Mouse (Mus musculus): Measurements from ENCODE around the gene Jkamp. TPM values are rescaled to one million over a fixed set of nuclear protein-coding genes. Genes with fewer than 3 reads are reported as not detected.
"Not testable (repeated sequence)": the region's sequence is repeated elsewhere in the genome, so short reads cannot be mapped to it uniquely, and the experiment has no call there.

Jkamp gene
- polyA plus RNA-seq (2014; fragmentation: Nextera tagmentation; extraction: Ambion mirVana), result 67.3 and 98.7 TPM in 2 replicates

GRCm38 (mm10) chr12:72085329-72086165 is at the start of gene Jkamp, which contains the start of gene L3hypdh:
Jkamp (plus strand) TSS chr12:72085589.
L3hypdh (minus strand) TSS chr12:72085439.
- Histone ChIP-seq H3K4me1 (ENCODE audit: control insufficient read depth, insufficient read depth, low read length) (peaks cover 14% of the 10 kb centered on the region; the same call in 1 of the 2 replicates), H3K9ac (ENCODE audit: low read depth, low read length) (peak within 1 kb of the TSS; percentile 82), H3K27me3 (ENCODE audit: control insufficient read depth, insufficient read depth, low read length) (no peaks in the 10 kb centered on the region), H3K4me3 (ENCODE audit: low read length) (peak within 1 kb of the TSS; percentile 81), H3K36me3 (ENCODE audit: control insufficient read depth, insufficient read depth, low read length) (peaks cover 6% of the 10 kb centered on the region; the same call in 1 of the 2 replicates), H3K4me2 (replicated peaks; ENCODE audit: low read depth, low read length) (peak within 1 kb of the TSS; percentile 79), H3K27ac (ENCODE audit: low read depth, low read length) (peak within 1 kb of the TSS; percentile 97), H3K9me3 (ENCODE audit: control insufficient read depth, low read length) (no peaks in the 10 kb centered on the region)
- 1% methylated on average over 58 of the region's 60 CpGs for WGBS
- peak; percentile 98 for ATAC-seq (ENCODE audit: low FRiP score, low TSS enrichment)

- Histone ChIP-seq H3K4me2 (replicated peaks; ENCODE audit: low read depth, low read length) (no peak overlapping the region), H3K4me3 (ENCODE audit: low read length) (no peak overlapping the region), H3K27ac (ENCODE audit: low read depth, low read length) (no peak overlapping the region), H3K36me3 (ENCODE audit: control insufficient read depth, insufficient read depth, low read length) (no peaks in the 10 kb centered on the region), H3K27me3 (ENCODE audit: control insufficient read depth, insufficient read depth, low read length) (no peaks in the 10 kb centered on the region), H3K9me3 (ENCODE audit: control insufficient read depth, low read length) (no peaks in the 10 kb centered on the region), H3K4me1 (ENCODE audit: control insufficient read depth, insufficient read depth, low read length) (no peaks in the 10 kb centered on the region), H3K9ac (ENCODE audit: low read depth, low read length) (no peak overlapping the region)
- ATAC-seq (ENCODE audit: low FRiP score, low TSS enrichment), result no peak
- WGBS, result 75% methylated on average over 9 of the region's 9 CpGs
Measured at GRCm38 (mm10) chr12:72036097-72036661, 49.2 kb upstream of the Jkamp start.

- Histone ChIP-seq H3K36me3 (ENCODE audit: control insufficient read depth, insufficient read depth, low read length) (no peaks in the 10 kb centered on the region), H3K9ac (ENCODE audit: low read depth, low read length) (no peak overlapping the region), H3K4me2 (replicated peaks; ENCODE audit: low read depth, low read length) (no peak overlapping the region), H3K4me1 (ENCODE audit: control insufficient read depth, insufficient read depth, low read length) (no peaks in the 10 kb centered on the region), H3K4me3 (ENCODE audit: low read length) (no peak overlapping the region), H3K27ac (ENCODE audit: low read depth, low read length) (no peak overlapping the region), H3K27me3 (ENCODE audit: control insufficient read depth, insufficient read depth, low read length) (no peaks in the 10 kb centered on the region), H3K9me3 (ENCODE audit: control insufficient read depth, low read length) (no peaks in the 10 kb centered on the region)
- ATAC-seq (ENCODE audit: low FRiP score, low TSS enrichment), result no peak
- WGBS, result 83% methylated on average over 6 of the region's 6 CpGs
Measured at GRCm38 (mm10) chr12:72037049-72037448, 48.3 kb upstream of the Jkamp start.

GRCm38 (mm10) chr12:72038866-72039265 is 46.5 kb upstream of the Jkamp start:
- Histone ChIP-seq H3K4me1 (ENCODE audit: control insufficient read depth, insufficient read depth, low read length) (no peaks in the 10 kb centered on the region), H3K9me3 (ENCODE audit: control insufficient read depth, low read length) (no peaks in the 10 kb centered on the region), H3K4me2 (replicated peaks; ENCODE audit: low read depth, low read length) (no peak overlapping the region), H3K27ac (ENCODE audit: low read depth, low read length) (no peak overlapping the region), H3K4me3 (ENCODE audit: low read length) (no peak overlapping the region), H3K27me3 (ENCODE audit: control insufficient read depth, insufficient read depth, low read length) (no peaks in the 10 kb centered on the region), H3K9ac (ENCODE audit: low read depth, low read length) (no peak overlapping the region), H3K36me3 (ENCODE audit: control insufficient read depth, insufficient read depth, low read length) (no peaks in the 10 kb centered on the region)
- ATAC-seq (ENCODE audit: low FRiP score, low TSS enrichment), result no peak
- 78% methylated on average over 2 of the region's 2 CpGs for WGBS

GRCm38 (mm10) chr12:72039501-72039900 is 45.9 kb upstream of the Jkamp start:
- Histone ChIP-seq H3K9ac (ENCODE audit: low read depth, low read length) (no peak overlapping the region), H3K27ac (ENCODE audit: low read depth, low read length) (no peak overlapping the region), H3K4me2 (replicated peaks; ENCODE audit: low read depth, low read length) (no peak overlapping the region), H3K27me3 (ENCODE audit: control insufficient read depth, insufficient read depth, low read length) (no peaks in the 10 kb centered on the region), H3K36me3 (ENCODE audit: control insufficient read depth, insufficient read depth, low read length) (no peaks in the 10 kb centered on the region), H3K9me3 (ENCODE audit: control insufficient read depth, low read length) (no peaks in the 10 kb centered on the region), H3K4me1 (ENCODE audit: control insufficient read depth, insufficient read depth, low read length) (no peaks in the 10 kb centered on the region), H3K4me3 (ENCODE audit: low read length) (no peak overlapping the region)
- WGBS, result 86% methylated on average over 8 of the region's 8 CpGs
- ATAC-seq (ENCODE audit: low FRiP score, low TSS enrichment), result no peak

- Histone ChIP-seq H3K4me2 (replicated peaks; ENCODE audit: low read depth, low read length) (no peak overlapping the region), H3K4me1 (ENCODE audit: control insufficient read depth, insufficient read depth, low read length) (no peaks in the 10 kb centered on the region), H3K36me3 (ENCODE audit: control insufficient read depth, insufficient read depth, low read length) (no peaks in the 10 kb centered on the region), H3K27ac (ENCODE audit: low read depth, low read length) (no peak overlapping the region), H3K27me3 (ENCODE audit: control insufficient read depth, insufficient read depth, low read length) (no peaks in the 10 kb centered on the region), H3K9ac (ENCODE audit: low read depth, low read length) (no peak overlapping the region), H3K4me3 (ENCODE audit: low read length) (no peak overlapping the region), H3K9me3 (ENCODE audit: control insufficient read depth, low read length) (no peaks in the 10 kb centered on the region)
- ATAC-seq (ENCODE audit: low FRiP score, low TSS enrichment), result no peak
- WGBS, result 98% methylated on average over 3 of the region's 3 CpGs
Measured at GRCm38 (mm10) chr12:72041238-72041637, 44.2 kb upstream of the Jkamp start.

- H3K27ac ChIP-seq (ENCODE audit: low read depth, low read length), result no peak overlapping the region
- H3K4me3 ChIP-seq (ENCODE audit: low read length), result no peak overlapping the region
- ATAC-seq (ENCODE audit: low FRiP score, low TSS enrichment), result no peak
- H3K36me3 ChIP-seq (ENCODE audit: control insufficient read depth, insufficient read depth, low read length), result no peaks in the 10 kb centered on the region
- no peak overlapping the region for H3K4me2 ChIP-seq (replicated peaks; ENCODE audit: low read depth, low read length)
- WGBS, result 6% methylated on average over 2 of the region's 2 CpGs
- H3K27me3 ChIP-seq (ENCODE audit: control insufficient read depth, insufficient read depth, low read length), result no peaks in the 10 kb centered on the region
- H3K9ac ChIP-seq (ENCODE audit: low read depth, low read length), result no peak overlapping the region
- H3K4me1 ChIP-seq (ENCODE audit: control insufficient read depth, insufficient read depth, low read length), result no peaks in the 10 kb centered on the region
- no peaks in the 10 kb centered on the region for H3K9me3 ChIP-seq (ENCODE audit: control insufficient read depth, low read length)
Measured at GRCm38 (mm10) chr12:72047513-72047912, 37.9 kb upstream of the Jkamp start.

- H3K9ac ChIP-seq (ENCODE audit: low read depth, low read length); H3K27me3 ChIP-seq (ENCODE audit: control insufficient read depth, insufficient read depth, low read length); H3K4me1 ChIP-seq (ENCODE audit: control insufficient read depth, insufficient read depth, low read length); H3K27ac ChIP-seq (ENCODE audit: low read depth, low read length); H3K4me3 ChIP-seq (ENCODE audit: low read length); H3K36me3 ChIP-seq (ENCODE audit: control insufficient read depth, insufficient read depth, low read length); H3K4me2 ChIP-seq (replicated peaks; ENCODE audit: low read depth, low read length); ATAC-seq (ENCODE audit: low FRiP score, low TSS enrichment); H3K9me3 ChIP-seq (ENCODE audit: control insufficient read depth, low read length): not testable (repeated sequence)
- WGBS, result 96% methylated on average over 5 of the region's 5 CpGs
Measured at GRCm38 (mm10) chr12:72050156-72050555, 35.2 kb upstream of the Jkamp start.

- H3K36me3 ChIP-seq (ENCODE audit: control insufficient read depth, insufficient read depth, low read length), result no peaks in the 10 kb centered on the region
- WGBS, result 89% methylated on average over 4 of the region's 4 CpGs
- no peaks in the 10 kb centered on the region for H3K27me3 ChIP-seq (ENCODE audit: control insufficient read depth, insufficient read depth, low read length)
- H3K4me2 ChIP-seq (replicated peaks; ENCODE audit: low read depth, low read length), result no peak overlapping the region
- H3K27ac ChIP-seq (ENCODE audit: low read depth, low read length), result no peak overlapping the region
- no peak overlapping the region for H3K4me3 ChIP-seq (ENCODE audit: low read length)
- no peaks in the 10 kb centered on the region for H3K4me1 ChIP-seq (ENCODE audit: control insufficient read depth, insufficient read depth, low read length)
- no peak for ATAC-seq (ENCODE audit: low FRiP score, low TSS enrichment)
- H3K9ac ChIP-seq (ENCODE audit: low read depth, low read length), result no peak overlapping the region
- no peaks in the 10 kb centered on the region for H3K9me3 ChIP-seq (ENCODE audit: control insufficient read depth, low read length)
Measured at GRCm38 (mm10) chr12:72050821-72051220, 34.6 kb upstream of the Jkamp start.

Measured in kidney, embryonic 14.5 days (tissue).